Mouse (Mus musculus): Measurements from ENCODE around the gene Hist1h2ap. TPM values are rescaled to one million over a fixed set of nuclear protein-coding genes. Genes with fewer than 3 reads are reported as not detected.
"Not testable (repeated sequence)": the region's sequence is repeated elsewhere in the genome, so short reads cannot be mapped to it uniquely, and the experiment has no call there.

The Hist1h2ap gene
- polyA plus RNA-seq, 1 experiment from 2014 or later, result 5,437 TPM

DNA sequence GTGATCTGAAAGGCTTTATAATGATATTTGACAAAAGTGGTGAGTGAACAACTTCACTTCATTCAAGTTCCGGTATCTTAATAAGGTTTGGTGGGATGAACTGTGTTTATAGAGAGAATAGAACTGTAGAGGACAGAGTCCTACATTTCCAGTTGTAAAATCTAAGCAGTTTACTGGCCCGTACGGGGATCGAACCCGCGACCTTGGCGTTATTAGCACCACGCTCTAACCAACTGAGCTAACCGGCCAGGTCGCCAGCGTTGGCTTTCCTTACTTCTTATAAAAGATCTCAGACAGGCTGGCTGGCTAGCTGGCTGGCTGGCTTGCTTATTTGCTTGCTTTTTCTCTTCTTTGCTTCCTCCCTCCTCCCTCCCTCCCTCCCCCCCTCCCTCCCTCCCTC lies 21.8 kb upstream of the Hist1h2ap start:
- Histone ChIP-seq H3K27ac (ENCODE audit: low read depth) (no peak overlapping the region), H3K9ac (no peak overlapping the region; the same call in 1 of the 2 replicates), H3K4me3 (ENCODE audit: low read depth, low read length) (peak overlapping the region; percentile 49), H3K27me3 (ENCODE audit: insufficient read depth, low read length) (no peaks in the 10 kb centered on the region), H3K9me3 (ENCODE audit: low read depth, low read length) (no peaks in the 10 kb centered on the region), H3K4me1 (ENCODE audit: insufficient read depth) (no peaks in the 10 kb centered on the region), H3K4me2 (peak overlapping the region; percentile 59), H3K36me3 (ENCODE audit: insufficient read depth) (no peaks in the 10 kb centered on the region)
- ATAC-seq (ENCODE audit: insufficient read depth), result peak; percentile 87
- DNase-seq, result peak; percentile 89
- no peak for TF ChIP-seq CTCF (IDR thresholded peaks at IDR 0.05; ENCODE audit: low read depth)
- 2% methylated on average over 11 of the region's 11 CpGs for WGBS

DNA sequence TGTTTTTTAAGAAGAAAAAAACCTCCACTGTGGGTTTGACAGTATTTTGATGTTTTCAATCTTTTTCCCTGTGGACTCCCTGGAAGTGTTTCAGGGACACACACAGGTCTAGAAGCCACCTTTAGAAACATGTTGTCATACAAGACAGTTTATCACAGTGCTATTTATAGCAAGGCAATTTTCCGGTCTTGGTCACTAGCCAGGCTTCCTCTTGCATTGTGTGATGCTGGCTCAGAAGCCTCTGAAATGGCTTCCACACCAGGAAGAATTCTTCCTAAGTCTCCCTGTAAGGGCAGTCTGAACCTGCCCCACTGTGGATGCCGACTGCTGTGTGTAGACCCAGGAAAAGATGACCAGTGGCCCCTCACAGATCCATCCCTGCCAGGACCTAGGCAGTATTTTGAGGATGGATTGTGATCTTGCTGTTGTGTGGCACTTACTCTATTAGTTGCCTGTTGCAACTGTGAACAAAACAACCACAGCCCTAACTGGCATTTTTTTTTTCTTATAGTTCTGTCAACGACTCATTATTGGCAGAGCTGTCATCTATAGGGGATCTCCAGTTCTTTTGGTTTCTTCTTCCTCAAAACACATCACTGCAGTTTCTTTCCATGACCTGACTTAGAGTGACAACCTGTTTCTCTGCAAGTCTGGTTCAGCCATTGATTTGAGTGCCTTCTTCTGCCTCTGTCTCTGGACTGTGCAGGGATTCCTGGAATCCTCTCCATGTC lies 19.1 kb upstream of the Hist1h2ap start:
- Histone ChIP-seq H3K4me3 (ENCODE audit: low read depth, low read length) (no peak overlapping the region), H3K36me3 (ENCODE audit: insufficient read depth) (no peaks in the 10 kb centered on the region), H3K9me3 (ENCODE audit: low read depth, low read length) (no peaks in the 10 kb centered on the region), H3K4me1 (ENCODE audit: insufficient read depth) (no peaks in the 10 kb centered on the region), H3K4me2 (no peak overlapping the region), H3K27ac (ENCODE audit: low read depth) (no peak overlapping the region), H3K27me3 (ENCODE audit: insufficient read depth, low read length) (no peaks in the 10 kb centered on the region), H3K9ac (no peak overlapping the region)
- ATAC-seq (ENCODE audit: insufficient read depth) (no peak), DNase-seq (peak; percentile 68)
- 50% methylated on average over 3 of the region's 3 CpGs for WGBS
- no peak for TF ChIP-seq CTCF (IDR thresholded peaks at IDR 0.05; ENCODE audit: low read depth)

- not testable (repeated sequence) for H3K27ac ChIP-seq (ENCODE audit: low read depth); H3K4me2 ChIP-seq; H3K36me3 ChIP-seq (ENCODE audit: insufficient read depth); H3K9ac ChIP-seq; H3K4me3 ChIP-seq (ENCODE audit: low read depth, low read length); ATAC-seq (ENCODE audit: insufficient read depth); H3K4me1 ChIP-seq (ENCODE audit: insufficient read depth); H3K27me3 ChIP-seq (ENCODE audit: insufficient read depth, low read length); DNase-seq; H3K9me3 ChIP-seq (ENCODE audit: low read depth, low read length)
- WGBS, result 52% methylated on average over 1 of the region's 1 CpGs
Measured at GRCm38 (mm10) chr13:21850696-21851095, 17.4 kb upstream of the Hist1h2ap start.

GRCm38 (mm10) chr13:21847883-21848282 lies 14.6 kb upstream of the Hist1h2ap start:
- no peak overlapping the region for H3K27ac ChIP-seq (ENCODE audit: low read depth)
- ATAC-seq (ENCODE audit: insufficient read depth) (no peak), DNase-seq (peak; percentile 51)
- no peaks in the 10 kb centered on the region for H3K9me3 ChIP-seq (ENCODE audit: low read depth, low read length)
- 16% methylated on average over 8 of the region's 8 CpGs for WGBS
- no peaks in the 10 kb centered on the region for H3K36me3 ChIP-seq (ENCODE audit: insufficient read depth)
- no peaks in the 10 kb centered on the region for H3K4me1 ChIP-seq (ENCODE audit: insufficient read depth)
- TF ChIP-seq CTCF (IDR thresholded peaks at IDR 0.05; ENCODE audit: low read depth), result no peak
- H3K9ac ChIP-seq, result no peak overlapping the region
- no peaks in the 10 kb centered on the region for H3K27me3 ChIP-seq (ENCODE audit: insufficient read depth, low read length)
- H3K4me2 ChIP-seq, result no peak overlapping the region
- H3K4me3 ChIP-seq (ENCODE audit: low read depth, low read length), result no peak overlapping the region

GRCm38 (mm10) chr13:21846356-21846755 lies 13.0 kb upstream of the Hist1h2ap start:
- not testable (repeated sequence) for H3K27me3 ChIP-seq (ENCODE audit: insufficient read depth, low read length); H3K9me3 ChIP-seq (ENCODE audit: low read depth, low read length); H3K4me1 ChIP-seq (ENCODE audit: insufficient read depth); H3K4me2 ChIP-seq; H3K36me3 ChIP-seq (ENCODE audit: insufficient read depth); DNase-seq; H3K9ac ChIP-seq; H3K27ac ChIP-seq (ENCODE audit: low read depth); ATAC-seq (ENCODE audit: insufficient read depth); H3K4me3 ChIP-seq (ENCODE audit: low read depth, low read length)

DNA sequence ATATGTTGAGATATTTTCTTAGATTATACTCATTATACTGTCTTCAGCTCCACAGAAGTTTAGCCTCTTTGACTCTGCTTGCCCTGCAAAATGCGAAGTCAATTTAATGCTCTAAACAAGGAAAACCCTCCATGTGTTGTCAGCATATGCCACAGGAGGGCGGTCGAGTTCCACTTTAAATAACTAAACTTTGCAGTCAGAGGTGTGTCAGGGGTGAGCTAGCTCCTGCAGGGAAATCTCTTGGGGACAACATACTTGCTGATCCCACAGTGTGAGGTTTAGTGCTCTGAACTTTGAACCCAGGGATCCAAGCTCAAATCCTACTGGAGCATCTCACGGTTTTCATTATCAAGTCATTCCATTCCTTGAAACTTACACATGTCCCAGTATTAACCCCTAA lies 7.2 kb upstream of the Hist1h2ap start:
- peak; percentile 72; the same call in 1 of the 2 replicates for ATAC-seq (ENCODE audit: insufficient read depth)
- WGBS, result no CpG with 5 or more reads among the region's 4 CpGs

GRCm38 (mm10) chr13:21831418-21832394 lies 1.6 kb downstream of the Hist1h2ap start, which contains the start of gene Hist1h4n:
TSS of gene Hist1h4n (minus strand) at chr13:21832196.
- H3K27ac ChIP-seq (ENCODE audit: low read depth), result peak within 1 kb of the TSS; percentile 60; the same call in 1 of the 2 replicates
- H3K9ac ChIP-seq, result not testable (repeated sequence)

More for the DNA sequence above, 7.2 kb upstream of the Hist1h2ap start:
- H3K9me3 ChIP-seq (ENCODE audit: low read depth, low read length); H3K4me3 ChIP-seq (ENCODE audit: low read depth, low read length); H3K36me3 ChIP-seq (ENCODE audit: insufficient read depth); H3K27me3 ChIP-seq (ENCODE audit: insufficient read depth, low read length); H3K9ac ChIP-seq; H3K27ac ChIP-seq (ENCODE audit: low read depth); H3K4me1 ChIP-seq (ENCODE audit: insufficient read depth); DNase-seq; H3K4me2 ChIP-seq: not testable (repeated sequence)

More at GRCm38 (mm10) chr13:21831418-21832394, 1.6 kb downstream of the Hist1h2ap start, which contains the start of gene Hist1h4n:
- H3K4me1 ChIP-seq (ENCODE audit: insufficient read depth); DNase-seq; H3K27me3 ChIP-seq (ENCODE audit: insufficient read depth, low read length); H3K36me3 ChIP-seq (ENCODE audit: insufficient read depth); H3K9me3 ChIP-seq (ENCODE audit: low read depth, low read length): not testable (repeated sequence)
- ATAC-seq (ENCODE audit: insufficient read depth), result peak; percentile 82
- under 1% methylated on average over 22 of the region's 58 CpGs for WGBS
- Histone ChIP-seq H3K4me2 (peak within 1 kb of the TSS; percentile 43), H3K4me3 (ENCODE audit: low read depth, low read length) (peak within 1 kb of the TSS; percentile 19; the same call in 1 of the 2 replicates)

All from lung, embryonic 14.5 days (tissue).